Mouse (Mus musculus): ENCODE results near the gene Stx8. TPM values are rescaled to one million over a fixed set of nuclear protein-coding genes. Genes with fewer than 3 reads are reported as not detected.

Gene Stx8
- polyA plus RNA-seq, 1 experiment from 2014 or later, result 64.6 TPM

DNA sequence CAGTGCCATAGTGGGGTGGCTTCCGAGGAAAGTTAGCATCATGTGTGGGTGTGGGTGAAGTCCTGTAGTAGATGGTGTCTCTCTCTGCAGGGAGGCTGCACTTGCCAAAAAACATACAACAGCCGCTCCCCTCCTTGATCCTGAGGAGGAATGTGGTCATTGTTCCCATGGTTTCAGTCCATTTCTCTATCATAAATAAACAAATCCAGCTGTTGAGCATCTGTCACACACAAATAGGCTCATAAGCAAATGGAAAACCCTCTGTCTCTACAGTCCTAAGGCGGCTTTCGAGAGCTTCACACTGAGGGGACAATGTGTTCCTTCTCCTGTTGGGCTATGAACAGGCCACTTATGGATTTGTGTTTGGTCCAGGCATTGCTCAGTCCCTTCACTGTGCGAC is 56.9 kb downstream of the Stx8 start:
- Histone ChIP-seq H3K4me2 (no peak overlapping the region), H3K9me3 (replicated peaks) (no peaks in the 10 kb centered on the region), H3K9ac (replicated peaks) (no peak overlapping the region), H3K27ac (replicated peaks) (no peak overlapping the region), H3K4me1 (0 out of 2 replicates have a peak, but pooled peaks cover 4% of the 10 kb centered on the region), H3K27me3 (replicated peaks) (no peaks in the 10 kb centered on the region), H3K36me3 (no peaks in the 10 kb centered on the region), H3K4me3 (replicated peaks) (no peak overlapping the region)
- 86% methylated on average over 5 of the region's 5 CpGs for WGBS
- no peak for ATAC-seq (ENCODE audit: low FRiP score)

DNA sequence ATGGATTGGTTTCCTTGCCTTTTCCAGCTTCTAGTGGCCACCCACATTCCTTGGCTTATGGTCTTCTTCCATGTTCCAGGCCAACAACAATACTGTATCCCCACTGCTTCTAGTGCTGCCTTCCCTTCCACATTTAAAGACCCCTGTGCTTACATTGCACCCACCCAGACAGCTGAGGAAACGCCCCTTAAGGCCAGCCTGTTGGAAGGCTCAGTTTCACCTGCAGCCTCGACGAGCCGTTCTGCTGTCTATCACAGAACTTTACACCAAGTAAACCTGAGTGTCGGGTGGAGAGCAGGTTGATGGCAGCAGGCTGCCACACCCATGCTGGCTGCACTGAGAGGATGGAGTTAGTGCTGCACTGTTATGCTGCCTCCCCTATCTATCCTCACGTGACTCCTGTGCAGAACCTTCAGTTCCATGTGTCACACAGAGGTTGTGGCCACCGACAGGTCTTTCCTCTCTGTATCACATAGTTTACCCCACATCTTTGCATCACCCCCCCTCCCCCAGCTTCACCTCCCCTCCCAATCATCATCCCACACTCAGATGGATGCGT is 57.9 kb downstream of the Stx8 start:
- no peaks in the 10 kb centered on the region for H3K27me3 ChIP-seq (replicated peaks)
- WGBS, result 89% methylated on average over 8 of the region's 8 CpGs
- ATAC-seq (ENCODE audit: low FRiP score), result no peak

DNA sequence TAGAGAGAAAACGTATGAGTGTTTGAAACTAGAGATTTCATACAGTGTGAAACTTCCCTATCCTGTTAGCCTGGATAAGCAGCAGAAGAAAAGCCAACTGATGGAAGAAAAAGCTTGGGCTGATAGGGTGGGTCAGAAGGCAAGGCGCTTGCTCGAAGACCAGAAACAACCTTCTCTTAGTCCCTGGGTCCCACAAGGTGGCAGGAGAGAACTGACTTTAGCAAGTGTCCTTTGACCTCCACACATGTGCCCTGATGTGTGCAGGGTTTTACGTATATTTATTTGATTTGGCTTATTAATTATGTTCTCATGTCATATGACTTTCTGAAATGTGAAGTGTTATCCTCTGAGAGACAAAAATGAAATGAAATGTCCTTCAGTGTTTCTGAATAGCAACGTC is 60.6 kb downstream of the Stx8 start:
- peaks cover 5% of the 10 kb centered on the region; the same call in 1 of the 2 replicates for H3K4me1 ChIP-seq
- no peak overlapping the region for H3K27ac ChIP-seq (replicated peaks)
- WGBS, result 91% methylated on average over 5 of the region's 5 CpGs
- H3K4me3 ChIP-seq (replicated peaks), result no peak overlapping the region
- H3K9me3 ChIP-seq (replicated peaks), result no peaks in the 10 kb centered on the region
- H3K36me3 ChIP-seq, result no peaks in the 10 kb centered on the region
- H3K9ac ChIP-seq (replicated peaks), result no peak overlapping the region
- H3K27me3 ChIP-seq (replicated peaks), result no peaks in the 10 kb centered on the region
- H3K4me2 ChIP-seq, result no peak overlapping the region
- no peak for ATAC-seq (ENCODE audit: low FRiP score)

More for the DNA sequence above, 57.9 kb downstream of the Stx8 start:
- H3K4me1 ChIP-seq, result 0 out of 2 replicates have a peak, but pooled peaks cover 3% of the 10 kb centered on the region
- no peaks in the 10 kb centered on the region for H3K9me3 ChIP-seq (replicated peaks)
- no peak overlapping the region for H3K4me2 ChIP-seq
- no peak overlapping the region for H3K27ac ChIP-seq (replicated peaks)
- no peaks in the 10 kb centered on the region for H3K36me3 ChIP-seq
- no peak overlapping the region for H3K9ac ChIP-seq (replicated peaks)
- no peak overlapping the region for H3K4me3 ChIP-seq (replicated peaks)

DNA sequence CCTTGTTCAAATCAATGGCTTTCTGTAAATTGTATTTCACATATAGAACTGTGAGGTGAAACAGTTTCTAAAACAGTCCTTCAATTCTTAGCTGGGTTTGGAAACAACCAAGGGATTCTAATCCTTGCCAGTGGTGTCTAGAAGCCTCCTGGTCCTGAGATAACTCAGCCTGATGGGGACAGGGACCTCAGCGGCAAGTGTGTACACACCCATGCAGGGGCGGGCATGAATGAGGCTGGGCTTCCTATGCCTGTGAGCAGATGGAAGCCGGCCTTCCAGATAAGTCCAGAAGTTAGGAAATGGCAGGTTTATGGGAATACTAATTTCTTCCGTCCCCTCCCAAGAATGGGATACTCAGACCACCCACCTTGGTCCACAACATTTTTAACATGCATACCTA is 63.1 kb downstream of the Stx8 start:
- no peak for ATAC-seq (ENCODE audit: low FRiP score)
- Histone ChIP-seq H3K4me3 (replicated peaks) (no peak overlapping the region), H3K27ac (replicated peaks) (no peak overlapping the region), H3K4me1 (peaks cover 5% of the 10 kb centered on the region; the same call in 1 of the 2 replicates), H3K9ac (replicated peaks) (no peak overlapping the region), H3K36me3 (no peaks in the 10 kb centered on the region), H3K27me3 (replicated peaks) (no peaks in the 10 kb centered on the region), H3K4me2 (no peak overlapping the region), H3K9me3 (replicated peaks) (no peaks in the 10 kb centered on the region)
- 29% methylated on average over 4 of the region's 4 CpGs for WGBS

DNA sequence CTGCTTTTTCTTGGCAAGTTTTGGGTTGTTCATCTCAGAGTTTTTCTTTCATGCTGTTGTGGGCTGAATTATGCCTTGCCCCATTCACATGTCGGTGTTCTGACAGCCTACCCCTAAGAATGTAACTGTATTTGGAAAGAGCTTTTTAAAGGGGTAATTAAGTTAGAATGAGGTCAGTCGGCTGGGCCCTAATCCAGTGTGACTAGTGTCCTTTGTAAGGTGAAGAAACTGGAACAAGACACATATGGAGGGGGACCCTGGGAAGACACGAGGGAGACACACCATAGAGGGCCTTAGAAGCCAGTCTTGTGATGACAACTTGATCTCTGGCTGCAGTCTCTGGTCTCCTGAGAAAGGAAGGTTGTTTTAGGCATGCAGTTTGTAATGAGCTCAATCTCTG is 63.9 kb downstream of the Stx8 start:
- Histone ChIP-seq H3K4me2 (no peak overlapping the region), H3K4me1 (peaks cover 5% of the 10 kb centered on the region; the same call in 1 of the 2 replicates), H3K4me3 (replicated peaks) (no peak overlapping the region), H3K27me3 (replicated peaks) (no peaks in the 10 kb centered on the region), H3K9ac (replicated peaks) (no peak overlapping the region), H3K36me3 (no peaks in the 10 kb centered on the region), H3K27ac (replicated peaks) (no peak overlapping the region), H3K9me3 (replicated peaks) (no peaks in the 10 kb centered on the region)
- no peak for ATAC-seq (ENCODE audit: low FRiP score)
- 8% methylated on average over 3 of the region's 3 CpGs for WGBS

DNA sequence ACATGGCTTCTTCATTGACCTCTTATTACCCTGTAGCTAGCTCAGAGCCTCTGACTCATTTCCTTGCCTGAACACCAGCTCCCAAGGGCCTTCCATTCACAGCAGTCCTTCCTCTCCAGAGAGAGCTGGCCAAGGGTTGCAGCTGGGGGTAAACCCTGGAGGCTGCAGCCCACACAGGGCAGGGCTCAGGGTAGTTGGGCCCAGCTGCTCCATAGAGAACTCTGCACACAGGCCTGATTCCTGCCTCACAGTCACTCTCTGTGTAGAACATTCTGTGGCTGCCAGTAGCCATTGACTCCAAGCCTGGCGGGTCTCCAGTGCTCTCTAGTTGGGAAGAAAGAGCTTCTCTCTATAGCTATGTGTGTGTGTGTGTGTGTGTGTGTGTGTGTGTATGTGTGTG is 64.8 kb downstream of the Stx8 start:
- H3K9ac ChIP-seq (replicated peaks), result no peak overlapping the region
- no peak overlapping the region for H3K4me2 ChIP-seq
- ATAC-seq (ENCODE audit: low FRiP score), result no peak
- no peaks in the 10 kb centered on the region for H3K27me3 ChIP-seq (replicated peaks)
- H3K4me1 ChIP-seq, result peaks cover 5% of the 10 kb centered on the region; the same call in 1 of the 2 replicates
- H3K36me3 ChIP-seq, result no peaks in the 10 kb centered on the region
- 82% methylated on average over 1 of the region's 1 CpGs for WGBS
- H3K9me3 ChIP-seq (replicated peaks), result no peaks in the 10 kb centered on the region
- no peak overlapping the region for H3K4me3 ChIP-seq (replicated peaks)
- no peak overlapping the region; the same call in 1 of the 2 replicates for H3K27ac ChIP-seq (replicated peaks)

DNA sequence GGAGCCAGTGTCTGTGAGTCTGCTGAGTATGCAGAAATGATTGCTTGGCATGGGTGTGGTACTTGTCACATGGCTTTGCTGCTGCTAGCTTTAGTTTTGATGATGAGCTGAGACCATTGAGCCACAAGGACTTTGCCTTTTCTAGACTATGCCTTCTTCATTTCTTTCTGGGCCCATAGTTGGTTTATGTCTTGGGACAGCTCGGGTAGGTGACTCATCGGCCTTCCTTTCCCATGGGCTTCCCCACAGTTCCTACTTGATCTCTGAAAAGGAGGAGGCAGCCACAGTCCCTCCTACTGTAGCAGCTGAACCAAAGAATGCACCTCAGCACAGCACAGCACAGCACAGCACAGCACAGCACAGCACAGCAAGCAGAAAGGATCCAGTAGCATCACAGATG is 66.5 kb downstream of the Stx8 start:
- no peak overlapping the region for H3K4me3 ChIP-seq (replicated peaks)
- H3K27ac ChIP-seq (replicated peaks), result no peak overlapping the region
- no peak overlapping the region for H3K4me2 ChIP-seq
- no peaks in the 10 kb centered on the region for H3K27me3 ChIP-seq (replicated peaks)
- H3K4me1 ChIP-seq, result peaks cover 16% of the 10 kb centered on the region; the same call in 1 of the 2 replicates
- H3K9me3 ChIP-seq (replicated peaks), result no peaks in the 10 kb centered on the region
- no peaks in the 10 kb centered on the region for H3K36me3 ChIP-seq
- no peak for ATAC-seq (ENCODE audit: low FRiP score)
- 82% methylated on average over 2 of the region's 2 CpGs for WGBS
- H3K9ac ChIP-seq (replicated peaks), result no peak overlapping the region

DNA sequence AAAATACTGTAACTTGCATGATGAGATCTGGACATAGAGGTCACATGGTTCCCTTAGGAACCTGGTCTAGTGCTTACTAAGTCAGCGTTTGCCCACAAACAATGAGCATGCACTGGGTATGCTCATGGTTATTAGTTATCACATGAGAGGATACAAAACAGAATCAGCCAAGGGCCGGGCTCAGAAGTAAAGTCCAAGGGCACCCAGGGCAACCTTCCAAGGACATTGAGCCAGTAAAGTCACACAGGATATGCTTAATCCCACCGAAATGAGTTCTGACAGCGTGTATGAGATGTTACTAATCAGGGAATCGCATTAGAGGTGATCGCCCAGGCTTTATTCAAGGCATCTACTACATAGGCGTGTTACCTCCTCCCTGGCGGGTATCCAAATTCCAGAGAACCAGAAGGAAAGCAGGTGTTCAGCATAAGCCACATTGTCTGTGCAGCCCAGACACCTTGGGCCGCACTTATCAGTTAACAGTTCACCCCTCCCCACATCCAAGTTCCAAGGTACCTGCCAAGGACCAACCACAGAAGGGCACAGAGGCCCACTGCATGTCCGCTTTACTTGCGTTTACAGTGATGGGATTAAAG is 67.4 kb downstream of the Stx8 start:
- 93% methylated on average over 11 of the region's 11 CpGs for WGBS
- no peak overlapping the region for H3K9ac ChIP-seq (replicated peaks)
- no peaks in the 10 kb centered on the region for H3K9me3 ChIP-seq (replicated peaks)
- H3K27me3 ChIP-seq (replicated peaks), result no peaks in the 10 kb centered on the region
- H3K4me1 ChIP-seq, result peaks cover 16% of the 10 kb centered on the region; the same call in 1 of the 2 replicates
- no peak for ATAC-seq (ENCODE audit: low FRiP score)
- H3K4me2 ChIP-seq, result no peak overlapping the region
- no peak overlapping the region for H3K27ac ChIP-seq (replicated peaks)
- H3K4me3 ChIP-seq (replicated peaks), result no peak overlapping the region
- no peaks in the 10 kb centered on the region for H3K36me3 ChIP-seq

DNA sequence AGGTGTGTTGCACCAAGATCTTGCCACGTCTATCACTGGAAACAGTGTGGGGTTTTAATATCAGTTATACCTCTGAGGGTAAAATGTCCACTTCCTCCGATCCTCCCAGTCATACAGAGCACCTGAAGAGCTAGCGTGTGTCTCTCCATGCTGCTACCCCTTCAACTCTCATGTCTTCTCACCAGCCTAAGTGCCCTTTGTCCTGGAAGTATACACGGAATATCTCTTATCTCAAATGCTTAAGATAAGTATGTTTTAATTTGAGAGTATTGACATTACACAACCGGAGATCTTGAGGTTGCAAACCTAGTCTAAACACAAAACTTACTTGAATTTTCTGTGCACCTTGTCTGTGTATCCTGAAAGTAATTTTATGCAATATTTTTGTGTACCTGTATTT is 68.4 kb downstream of the Stx8 start:
- Histone ChIP-seq H3K36me3 (no peaks in the 10 kb centered on the region), H3K9ac (replicated peaks) (no peak overlapping the region), H3K27me3 (replicated peaks) (no peaks in the 10 kb centered on the region), H3K4me2 (no peak overlapping the region), H3K4me3 (replicated peaks) (no peak overlapping the region), H3K4me1 (peaks cover 16% of the 10 kb centered on the region; the same call in 1 of the 2 replicates), H3K27ac (replicated peaks) (no peak overlapping the region), H3K9me3 (replicated peaks) (no peaks in the 10 kb centered on the region)
- no peak for ATAC-seq (ENCODE audit: low FRiP score)
- WGBS, result 96% methylated on average over 5 of the region's 5 CpGs

DNA sequence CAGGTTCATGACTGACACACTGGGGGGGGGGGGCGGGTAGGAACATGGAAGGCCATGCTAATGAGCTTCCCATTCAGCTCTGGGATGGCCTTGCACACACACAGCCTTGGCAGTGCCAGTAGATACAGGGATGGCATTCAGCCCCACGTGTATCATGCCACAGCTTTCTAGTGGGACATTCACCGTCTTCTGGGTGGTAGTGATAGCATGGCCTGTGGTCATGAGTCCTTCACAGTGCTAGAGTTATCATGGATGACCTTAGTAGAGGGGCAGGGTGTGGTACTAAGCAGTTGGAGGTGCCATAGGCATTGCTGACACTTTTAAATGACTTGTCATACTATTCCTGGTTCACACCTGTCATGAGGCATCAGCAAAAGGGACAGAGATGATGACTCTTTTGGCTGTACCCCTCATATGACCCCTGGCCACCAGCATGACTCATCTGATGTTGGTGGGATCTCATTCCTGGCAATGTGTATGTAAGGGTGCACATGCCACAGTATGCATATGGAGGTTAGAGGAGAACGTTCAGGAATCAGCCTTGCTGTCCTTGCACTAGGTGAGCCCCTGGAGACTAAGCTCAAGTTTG is 69.4 kb downstream of the Stx8 start:
- Histone ChIP-seq H3K27me3 (replicated peaks) (no peaks in the 10 kb centered on the region), H3K4me1 (peaks cover 16% of the 10 kb centered on the region; the same call in 1 of the 2 replicates), H3K27ac (replicated peaks) (no peak overlapping the region), H3K4me3 (replicated peaks) (no peak overlapping the region), H3K36me3 (no peaks in the 10 kb centered on the region), H3K9ac (replicated peaks) (no peak overlapping the region), H3K9me3 (replicated peaks) (no peaks in the 10 kb centered on the region), H3K4me2 (no peak overlapping the region)
- ATAC-seq (ENCODE audit: low FRiP score), result no peak
- WGBS, result 78% methylated on average over 4 of the region's 4 CpGs

DNA sequence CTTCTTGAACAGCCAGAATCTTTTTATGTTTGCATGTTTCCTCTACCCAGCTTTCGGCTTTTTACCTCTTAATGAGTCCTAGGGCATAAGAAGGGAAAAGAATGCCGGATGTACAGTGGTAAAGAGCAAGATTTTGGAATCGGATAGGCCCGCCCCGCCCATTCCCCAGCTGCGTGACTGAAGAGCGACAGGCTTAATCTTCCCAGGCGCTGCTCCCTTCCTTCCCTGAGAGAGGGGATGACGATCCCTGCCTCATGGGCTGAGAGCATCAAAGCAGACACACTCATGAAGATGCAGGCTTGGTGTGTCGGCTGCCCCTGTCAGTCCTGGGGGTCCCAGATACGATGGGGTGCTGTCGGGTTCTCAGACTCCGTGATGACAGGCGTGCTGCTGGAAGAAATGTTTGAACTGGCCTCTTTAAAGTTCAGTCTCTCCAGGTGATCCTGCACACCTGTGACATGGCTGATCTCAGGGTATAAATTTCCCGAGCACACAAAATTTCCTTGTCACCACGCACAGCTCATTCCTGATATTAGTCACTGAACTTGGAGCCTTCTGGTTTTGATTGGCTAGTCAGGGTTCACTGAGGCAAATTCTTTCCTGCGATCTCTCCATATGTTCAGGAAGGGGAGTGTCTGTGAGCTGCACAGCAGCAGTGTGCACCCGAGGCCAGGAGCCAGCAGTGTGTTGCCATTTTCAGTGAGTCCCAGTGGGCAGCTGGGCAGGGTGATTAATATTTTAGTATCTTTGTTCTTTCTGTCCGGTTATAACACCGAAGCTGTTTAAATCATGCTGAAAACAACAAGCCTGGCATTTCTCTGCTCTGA is 70.4 kb downstream of the Stx8 start:
- H3K27me3 ChIP-seq (replicated peaks), result no peaks in the 10 kb centered on the region
- 67% methylated on average over 20 of the region's 20 CpGs for WGBS
- ATAC-seq (ENCODE audit: low FRiP score), result no peak
- H3K9me3 ChIP-seq (replicated peaks), result no peaks in the 10 kb centered on the region
- no peak overlapping the region for H3K9ac ChIP-seq (replicated peaks)
- H3K4me3 ChIP-seq (replicated peaks), result no peak overlapping the region
- no peak overlapping the region for H3K27ac ChIP-seq (replicated peaks)
- no peak overlapping the region for H3K4me2 ChIP-seq
- no peaks in the 10 kb centered on the region for H3K36me3 ChIP-seq
- peaks cover 12% of the 10 kb centered on the region; the same call in 1 of the 2 replicates for H3K4me1 ChIP-seq
